Mouse (Mus musculus) regulatory T cell (primary cell): Measurements from ENCODE around the gene Ephb3.

Source experiments
- in situ Hi-C: fragments of 300-600 bp; cut with MboI, MseI; formaldehyde crosslinking; loops from one replicate; pipeline ENCODE4 v1.15.1; 2025; ENCODE audit warnings: high pct_unique_total_duplicates

Gene Ephb3

DNA sequence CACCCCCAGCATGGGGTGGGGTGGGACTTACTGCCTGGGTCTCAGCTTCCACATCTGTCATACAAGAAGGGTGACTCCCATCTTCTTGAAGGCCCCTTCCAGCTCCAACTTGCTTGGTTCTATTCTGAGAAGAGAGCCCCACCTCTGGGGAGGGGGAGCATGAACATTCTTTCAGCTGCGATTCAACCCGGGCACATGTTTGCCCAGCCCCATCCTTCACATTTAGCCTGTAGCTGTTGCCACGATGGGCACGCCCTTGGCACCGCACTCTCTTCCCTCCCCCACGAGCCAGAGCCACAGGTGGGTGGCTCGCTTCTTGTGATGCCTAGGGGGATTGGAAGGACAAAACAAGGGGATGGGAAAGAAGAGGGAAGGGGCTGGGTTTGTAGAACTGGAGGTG lies 40.8 kb downstream of the Ephb3 start:
- in situ Hi-C loops: no loop called here

DNA sequence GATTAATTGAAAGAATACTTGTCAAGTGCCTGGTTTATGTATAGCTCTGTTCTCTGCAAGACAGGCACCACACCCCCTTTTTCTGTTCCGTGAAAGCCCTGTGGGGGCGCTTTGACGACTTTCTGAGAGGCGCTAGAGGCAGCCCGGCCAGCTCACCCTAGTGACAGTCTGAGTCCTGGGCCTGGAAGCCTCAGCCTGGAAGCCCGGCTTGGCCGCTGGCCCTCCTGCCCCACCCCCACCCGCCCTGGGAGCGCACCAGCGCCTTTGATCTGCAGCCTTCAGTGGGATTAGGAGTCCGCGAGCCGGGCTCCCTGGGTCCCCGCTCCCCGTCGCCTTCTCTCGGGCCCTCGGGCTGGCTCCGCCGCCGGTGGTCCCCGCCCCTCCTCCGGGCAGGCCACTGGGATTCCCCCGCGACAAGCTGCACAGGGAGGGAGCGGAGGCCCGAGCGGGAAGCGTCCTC lies 41.4 kb downstream of the Ephb3 start:
- in situ Hi-C loops: no loop called here

DNA sequence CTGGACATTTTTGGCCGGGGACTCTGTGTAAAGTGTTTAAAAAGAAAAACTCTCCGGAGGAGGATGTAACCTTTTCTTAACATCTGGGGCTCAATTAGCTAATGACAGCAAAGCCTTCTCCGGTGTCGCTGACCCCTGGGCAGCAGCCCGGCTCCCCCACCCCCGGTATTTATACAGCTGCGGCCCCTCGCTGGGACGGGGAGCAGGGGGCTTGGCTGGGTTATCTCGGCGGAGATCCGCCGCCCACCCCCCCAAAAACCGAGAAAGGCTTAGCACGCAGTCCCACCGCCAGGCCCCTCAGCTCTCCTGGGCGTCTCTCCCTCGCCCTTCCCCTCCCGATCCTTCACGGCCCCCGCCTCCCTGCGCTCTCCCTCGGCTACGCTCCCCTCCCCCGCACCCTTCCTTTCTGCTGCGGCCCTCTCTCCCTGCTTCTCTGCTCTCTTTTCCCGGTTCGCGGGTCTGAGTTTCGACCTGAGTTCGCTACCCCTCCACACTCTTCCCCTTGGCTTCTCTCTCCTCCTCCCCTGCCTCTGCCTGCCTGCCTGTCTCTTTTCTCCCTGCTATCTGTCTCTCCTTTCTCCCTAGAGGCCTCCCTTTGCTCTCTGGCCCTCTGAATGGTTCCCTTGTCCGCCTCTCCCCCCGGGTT lies 42.0 kb downstream of the Ephb3 start:
- in situ Hi-C loops: no loop called here

DNA sequence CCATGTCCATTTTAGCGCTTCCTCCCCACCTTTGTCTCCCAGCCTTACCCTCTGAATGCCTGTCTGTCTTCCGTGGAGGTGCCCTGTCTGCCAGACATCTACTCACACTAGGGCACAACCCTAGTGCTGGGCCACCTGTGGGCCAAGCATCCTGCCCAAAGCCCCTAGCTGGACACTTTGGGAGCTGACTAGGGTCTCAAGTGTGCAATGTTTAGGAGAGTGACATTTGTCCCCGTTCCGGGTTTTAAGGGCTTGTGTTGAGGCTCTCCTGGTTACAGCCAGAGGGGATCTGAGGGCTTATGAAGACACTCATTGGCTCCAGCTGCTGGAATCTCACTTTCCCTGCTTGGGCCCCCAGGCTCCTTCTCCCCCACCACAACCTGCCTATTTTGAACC lies 42.5 kb downstream of the Ephb3 start:
- in situ Hi-C loops: no loop called here

DNA sequence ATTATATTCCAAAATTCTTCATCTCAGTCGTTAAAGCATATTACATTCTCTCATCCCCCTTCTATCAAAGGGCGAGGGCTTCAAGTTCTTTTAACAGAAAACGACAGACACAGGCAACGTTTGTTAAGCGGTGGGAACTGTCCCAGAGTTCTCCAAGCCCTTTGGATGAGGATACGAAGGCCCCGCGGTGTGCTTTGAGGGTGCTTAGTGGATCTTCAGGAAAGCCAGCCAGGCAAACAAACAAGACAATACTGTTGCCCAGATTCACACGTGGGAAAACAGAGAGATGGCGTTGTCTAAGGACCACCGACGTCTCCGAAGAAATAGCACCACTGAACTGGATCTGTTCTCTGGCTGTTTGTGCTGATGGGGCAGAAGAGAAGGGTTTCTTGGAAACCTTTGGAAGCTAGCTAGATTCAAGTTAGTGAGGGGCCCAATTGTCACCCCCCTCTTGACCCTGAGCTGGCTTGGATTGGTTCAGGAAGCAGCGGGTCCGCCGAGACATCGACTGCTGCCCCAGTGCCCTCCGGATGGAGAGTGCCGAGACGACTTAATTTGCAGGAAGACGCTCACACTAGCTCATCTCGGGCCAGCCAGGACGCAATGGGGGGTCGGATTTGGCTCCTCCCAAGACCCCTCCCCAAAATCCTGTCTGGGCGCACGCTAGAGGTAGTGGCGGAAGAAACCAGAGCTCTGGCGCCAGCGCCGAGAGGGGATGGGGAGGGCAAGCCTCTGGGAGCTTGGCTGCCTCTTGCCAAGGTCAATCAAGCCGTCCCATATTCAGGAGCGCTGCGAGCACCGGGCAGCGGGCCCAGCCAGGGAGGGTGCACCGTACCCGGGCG lies 43.5 kb downstream of the Ephb3 start:
- in situ Hi-C loops: no loop called here

DNA sequence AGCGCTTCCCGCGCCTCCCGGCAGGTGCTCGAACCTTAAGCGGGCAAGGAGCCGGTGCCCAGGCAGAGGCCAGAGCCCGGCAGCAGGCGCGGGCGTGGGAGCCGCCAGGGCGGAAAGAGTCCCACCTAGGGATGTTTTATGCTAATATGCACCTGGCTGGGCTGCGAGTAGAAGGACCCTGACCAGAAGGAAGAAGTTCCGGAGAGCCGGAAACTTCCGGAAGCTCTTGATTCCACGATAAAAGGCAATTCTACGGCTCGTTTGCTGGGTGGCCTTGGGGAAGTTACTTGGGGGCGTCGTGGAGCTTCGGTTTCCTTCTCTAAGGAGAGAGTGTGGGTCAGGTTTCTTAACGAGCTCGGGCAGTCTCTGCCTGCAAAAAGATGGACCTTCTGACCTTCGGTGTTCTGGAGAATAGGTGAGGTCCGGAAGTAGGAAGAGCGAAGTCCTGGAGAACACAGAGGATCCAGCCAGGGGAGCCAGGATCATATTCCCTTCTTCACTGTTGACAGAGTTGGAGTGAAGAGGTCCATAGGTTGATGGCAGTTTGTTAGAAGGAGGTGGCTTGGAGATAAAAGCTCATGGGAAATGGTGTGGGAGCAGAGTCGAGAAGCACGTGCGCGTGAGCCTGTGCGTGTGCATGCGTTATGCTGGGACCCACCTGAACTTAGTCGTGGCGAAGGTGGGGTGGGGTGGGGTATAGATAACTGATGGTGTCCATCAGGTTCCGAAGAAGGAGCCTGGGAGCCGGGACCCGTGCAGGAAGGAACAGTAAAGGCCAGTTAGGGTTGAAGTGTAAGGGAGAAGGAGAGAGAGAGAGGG lies 44.4 kb downstream of the Ephb3 start:
- in situ Hi-C loops: no loop called here

DNA sequence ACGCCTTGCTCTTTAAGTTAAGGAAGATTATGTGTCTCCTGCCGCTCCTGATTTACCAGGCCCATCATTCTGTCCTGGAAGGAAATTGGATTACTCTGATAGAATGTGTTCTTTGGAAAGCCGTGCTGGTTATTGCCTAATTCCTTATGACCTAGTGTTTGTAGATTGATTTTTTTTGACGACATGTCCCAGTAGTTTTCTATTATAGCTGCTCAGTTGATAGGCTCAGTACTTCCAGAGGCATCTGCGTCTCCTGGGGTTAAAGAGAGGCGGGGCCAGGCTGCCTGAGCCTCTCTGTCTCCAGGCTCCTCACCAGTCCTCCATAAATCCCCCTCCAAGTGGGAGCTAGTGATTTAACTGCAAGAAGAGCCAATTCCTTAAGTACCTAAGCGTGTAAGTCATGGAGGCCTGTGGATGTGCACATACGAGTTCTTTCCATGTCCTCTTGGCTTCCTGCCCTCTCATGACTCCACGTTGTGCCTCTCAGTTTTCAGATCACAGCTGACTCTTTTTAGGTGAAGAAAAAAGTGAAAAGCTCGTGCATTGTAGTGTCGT lies 47.9 kb downstream of the Ephb3 start:
- in situ Hi-C loops: no loop called here

DNA sequence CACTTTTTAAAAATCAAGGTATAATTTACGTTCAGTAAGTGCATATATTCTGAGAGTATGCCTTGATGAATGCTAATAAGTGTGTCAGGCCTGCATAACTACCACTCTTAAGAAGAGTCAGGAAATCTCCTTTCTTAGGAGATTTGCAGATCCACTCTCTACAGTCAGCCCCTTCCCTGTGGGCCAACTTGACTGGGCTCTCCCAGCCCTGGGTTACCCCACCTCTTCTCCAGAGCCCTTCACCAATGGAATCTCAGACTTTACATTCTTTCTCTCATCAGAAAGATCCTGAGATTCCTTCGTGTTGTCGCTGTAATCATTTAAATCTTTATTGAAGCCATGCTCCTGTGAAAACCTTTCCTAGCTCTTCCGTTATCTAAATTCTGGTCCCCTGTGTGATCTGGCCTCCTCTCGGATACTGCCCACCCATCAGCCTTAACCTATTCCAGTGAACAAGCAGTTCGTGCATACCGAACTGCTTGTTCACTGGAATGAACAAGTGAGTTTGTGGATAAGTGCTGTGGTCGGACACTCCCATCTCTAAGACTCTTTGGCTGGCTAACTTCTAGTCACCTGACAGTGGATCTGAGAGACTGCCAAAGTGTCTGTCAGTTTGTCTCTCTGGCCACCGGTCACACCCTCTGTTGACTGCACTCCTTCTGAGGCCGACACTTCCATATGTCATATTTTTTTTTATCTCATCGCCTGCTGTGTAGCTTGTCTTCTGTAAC lies 51.2 kb downstream of the Ephb3 start:
- in situ Hi-C loops: no loop called here

DNA sequence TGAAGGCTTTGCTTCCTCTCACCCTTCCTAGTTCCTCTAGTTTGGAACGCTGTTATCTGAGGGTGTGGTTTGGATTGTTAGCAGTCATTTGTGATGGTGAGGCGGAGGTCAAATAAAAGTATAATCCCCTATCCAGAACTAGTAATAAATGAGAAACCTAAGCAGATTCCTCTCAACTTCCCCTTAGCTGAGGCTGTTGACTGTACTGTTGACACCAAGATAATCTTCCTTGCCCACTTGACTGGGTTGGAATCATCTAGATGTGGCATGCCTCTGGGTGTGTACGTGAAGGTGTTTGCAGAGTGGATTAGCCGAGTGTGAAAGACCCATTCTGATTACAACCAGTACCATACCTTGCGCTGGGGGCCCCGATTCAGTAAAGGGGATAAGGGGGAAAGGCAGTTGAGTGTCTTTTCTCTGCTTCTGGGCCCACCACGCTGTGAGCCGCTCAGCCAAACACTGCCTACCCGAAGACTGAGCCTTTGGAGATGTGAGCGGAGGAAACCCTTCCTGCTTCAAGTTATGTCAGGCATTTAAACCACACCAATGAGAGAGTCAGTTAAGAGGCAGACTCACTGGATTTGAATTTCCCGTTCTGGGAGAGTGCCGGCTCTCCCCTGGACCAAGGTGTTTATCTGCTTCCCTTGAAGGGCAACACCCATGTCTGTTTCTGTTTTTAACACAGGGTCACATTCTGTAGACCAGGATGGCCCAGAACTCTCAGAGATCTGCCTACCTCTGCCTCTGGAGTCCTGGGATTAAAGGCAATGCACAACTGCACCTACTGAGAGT lies 52.2 kb downstream of the Ephb3 start:
- in situ Hi-C loops: no loop called here

DNA sequence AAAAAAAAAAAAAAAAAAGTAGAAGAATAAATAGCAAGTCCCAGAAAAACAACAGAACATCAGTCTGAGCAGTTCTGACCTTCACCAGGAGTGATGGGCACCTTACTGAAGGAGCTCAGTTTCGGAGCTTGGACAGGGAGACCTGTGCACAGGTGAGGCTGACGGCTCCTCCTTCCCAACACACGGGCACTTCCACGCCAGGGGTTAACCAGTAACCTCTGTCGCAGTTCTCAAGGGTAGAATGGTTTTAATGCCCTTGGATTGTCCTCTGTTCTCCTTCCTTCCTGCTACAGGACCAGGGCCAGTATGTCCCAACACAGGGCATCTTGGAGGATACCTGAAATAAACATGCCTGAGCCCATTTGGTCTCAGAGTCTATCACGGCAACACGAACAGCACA lies 60.9 kb downstream of the Ephb3 start:
- in situ Hi-C loops: no loop called here

DNA sequence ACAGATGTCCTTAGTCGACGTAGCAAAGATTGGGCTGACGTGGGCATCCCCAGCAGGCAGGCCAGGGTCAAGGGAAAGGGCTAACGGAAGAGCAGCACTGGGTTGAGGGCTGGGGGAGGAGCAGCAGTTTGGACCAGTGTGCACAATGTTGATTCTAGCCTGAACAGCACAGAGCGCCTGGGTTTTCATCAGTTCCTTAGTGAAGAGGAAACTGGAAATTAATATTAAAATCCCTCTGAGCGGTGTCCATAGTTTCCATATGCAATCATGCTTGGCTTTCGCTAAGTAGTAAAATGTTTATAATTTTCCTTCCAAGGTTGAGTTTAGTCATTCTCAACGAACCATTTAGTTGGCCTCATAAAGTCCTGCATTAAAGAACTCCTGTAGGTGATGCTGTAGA lies 65.2 kb downstream of the Ephb3 start:
- in situ Hi-C loops: no loop called here

DNA sequence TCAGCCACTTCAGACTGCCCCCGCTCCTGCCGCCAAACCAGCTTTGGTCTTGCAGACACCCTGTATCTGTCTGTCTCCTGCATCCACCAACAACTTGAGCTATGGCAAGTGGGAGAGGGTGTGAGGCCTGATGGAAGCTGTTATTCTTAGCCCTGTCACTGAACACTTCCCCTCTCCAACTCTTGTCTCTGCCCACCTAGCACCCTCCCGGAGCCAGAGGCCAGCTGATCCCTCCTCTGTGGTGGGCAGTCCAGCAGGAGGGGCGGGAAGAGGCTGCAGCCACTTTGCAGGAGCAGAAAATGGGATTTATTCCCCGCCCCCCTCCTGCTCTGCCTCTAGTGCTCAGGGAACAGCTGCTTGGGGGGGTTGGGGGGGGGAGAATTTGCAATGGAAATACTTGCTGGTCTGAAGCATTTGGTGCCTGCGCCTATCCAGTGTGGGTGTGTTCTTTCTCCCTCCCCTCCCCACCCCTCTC lies 67.3 kb downstream of the Ephb3 start:
- in situ Hi-C loops: no loop called here

DNA sequence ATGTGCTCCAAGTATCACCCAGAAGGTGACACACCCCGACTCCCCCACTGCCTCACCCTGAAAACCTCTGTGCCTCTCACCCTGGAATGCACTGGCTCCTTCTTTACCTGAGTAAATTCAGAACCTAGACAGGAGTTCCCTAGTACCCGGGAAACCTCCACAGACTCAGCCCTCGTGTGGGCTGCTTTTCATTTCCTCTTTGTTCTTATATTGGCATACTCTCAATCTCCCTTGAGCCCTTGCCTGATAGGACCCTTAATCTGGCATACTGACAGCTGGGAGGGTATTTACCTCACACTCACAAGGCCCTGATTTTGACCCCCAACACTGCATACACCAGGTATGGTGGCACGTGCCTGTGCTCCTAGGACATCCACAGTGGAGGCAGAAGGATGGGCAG lies 68.2 kb downstream of the Ephb3 start:
- in situ Hi-C loops: no loop called here
